Mouse (Mus musculus): Measurements from ENCODE around the gene Gm4567.
"Not testable (repeated sequence)": the region's sequence is repeated elsewhere in the genome, so short reads cannot be mapped to it uniquely, and the experiment has no call there.

Gm4567 gene

DNA sequence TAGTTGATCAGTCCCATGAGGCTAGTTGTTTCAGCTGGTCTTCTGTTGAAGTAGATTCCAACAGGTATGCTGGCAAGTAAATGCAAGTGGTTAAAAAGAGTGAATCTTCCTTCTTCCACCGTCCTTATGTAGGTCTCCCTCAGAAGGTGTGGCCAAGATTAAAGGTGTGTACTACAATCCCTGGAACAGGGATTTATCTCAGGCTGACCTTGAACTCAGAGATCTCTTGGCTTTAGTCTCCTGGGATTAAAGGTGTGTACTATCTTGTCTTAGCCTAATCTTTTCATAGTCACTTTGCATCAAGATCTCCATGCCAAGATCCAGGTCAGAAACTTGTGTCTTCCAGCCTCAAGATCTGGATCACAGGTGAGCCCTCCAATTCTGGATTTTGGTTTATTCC, at the start of gene Gm4567:
Gm4567 (minus strand) TSS at position 101 of the 400 bp plus-strand sequence.
- not testable (repeated sequence) for DNase-seq (ENCODE audit: low spot score in 2 of 2)

DNA sequence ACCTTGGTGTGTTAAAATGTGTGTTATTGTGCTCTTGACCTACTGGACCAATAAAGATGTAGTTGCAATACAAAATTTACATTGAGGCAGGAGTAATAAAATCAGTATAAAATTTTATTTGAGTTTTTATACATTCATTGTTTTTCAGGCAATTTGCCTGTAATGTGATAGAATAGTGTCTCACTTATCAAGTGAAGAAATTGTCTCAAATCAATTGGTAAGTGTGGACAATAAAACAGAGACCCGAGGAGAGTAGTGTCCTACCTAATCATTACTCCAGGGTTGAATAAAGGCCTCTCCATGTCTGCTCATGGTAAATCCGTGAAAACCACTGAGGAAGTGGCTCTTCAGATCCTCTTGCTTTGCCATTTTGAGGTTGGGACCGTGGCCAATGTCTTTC, 41.9 kb upstream of the Gm4567 start, which contains the start of gene Vmn1r157:
Vmn1r157 (plus strand) TSS at position 301 of the 400 bp plus-strand sequence.
- DNase-seq (ENCODE audit: low spot score in 2 of 2), result not testable (repeated sequence)

DNA sequence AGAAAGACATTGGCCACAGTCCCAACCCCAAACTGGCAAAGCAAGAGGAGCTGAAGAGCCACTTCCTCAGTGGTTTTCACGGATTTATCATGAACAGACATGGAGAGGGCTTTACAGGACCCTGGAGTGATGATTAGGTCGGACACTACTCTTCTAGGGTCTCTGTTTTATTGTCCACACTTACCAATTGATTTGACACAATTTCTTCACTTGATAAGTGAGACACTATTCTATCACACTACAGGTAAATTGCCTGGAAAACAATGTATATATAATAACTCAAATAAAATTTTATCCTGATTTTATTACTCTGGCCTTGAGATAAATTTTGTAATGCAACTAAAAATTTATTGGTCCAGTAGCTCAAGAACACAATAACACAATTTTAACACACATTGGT, 27.3 kb downstream of the Gm4567 start, which contains the start of gene Gm8693:
Gm8693 (minus strand) TSS at position 101 of the 400 bp plus-strand sequence.
- not testable (repeated sequence) for DNase-seq (ENCODE audit: low spot score in 2 of 2)

Measured in frontal cortex, postnatal 25 days (tissue).